Mouse (Mus musculus): Measurements from ENCODE around the gene Bcl2l1. TPM values are rescaled to one million over a fixed set of nuclear protein-coding genes. Genes with fewer than 3 reads are reported as not detected.

Gene Bcl2l1
- total and polyA plus RNA-seq, 3 experiments, result 21.3 to 80.3 (median 34.5) TPM

DNA sequence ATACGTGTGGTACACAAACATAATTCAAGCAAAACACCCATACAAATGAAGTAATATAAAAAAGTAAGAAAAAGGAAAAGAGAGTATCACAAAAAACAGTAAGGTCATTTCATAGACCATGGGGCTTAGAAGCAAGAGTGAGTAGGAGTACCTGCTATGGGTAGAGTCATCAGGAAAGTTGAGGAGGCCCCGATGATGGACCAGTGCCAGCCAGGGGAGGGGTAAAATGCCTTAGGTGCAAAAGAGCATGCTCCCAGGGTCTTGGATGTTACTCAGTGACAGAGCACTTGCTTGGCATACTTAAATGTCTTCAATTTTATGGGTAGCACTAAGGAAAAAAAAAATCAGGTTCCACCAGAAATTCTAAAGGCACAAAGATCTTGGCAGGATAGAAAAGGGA is 44.4 kb downstream of the Bcl2l1 start:
- H3K27ac ChIP-seq (ENCODE audit: insufficient read depth, low read depth), result no peak overlapping the region
- H3K4me1 ChIP-seq (ENCODE audit: control insufficient read depth in 1 of 2, insufficient read depth in 2 of 2), result peaks cover 57 to 68% of the 10 kb centered on the region in 2 experiments
- H3K4me3 ChIP-seq (replicated peaks in 1 of 3; ENCODE audit: low read depth in 2 of 3, low read length in 2 of 3, poor library complexity in 1 of 3), result no peak overlapping the region
- in situ Hi-C loops (cut with MboI; ENCODE audit: low pct_ligation_motif_present, low pct_unique_long_range_greater_than_20kb, low sequenced_read_pairs), result no loop called here
- DNase-seq (ENCODE audit: extremely low read depth), result no peak
- peaks cover 91% of the 10 kb centered on the region for H3K79me2 ChIP-seq (replicated peaks; ENCODE audit: control insufficient read depth, extremely low read depth, insufficient read depth, poor library complexity, severe bottlenecking)
- H3K9me3 ChIP-seq (replicated peaks; ENCODE audit: low read length), result peaks cover 4% of the 10 kb centered on the region
- dilution Hi-C loops (cut with MboI; ENCODE audit: extremely low pct_ligation_motif_present, extremely low pct_unique_long_range_greater_than_20kb, low sequenced_read_pairs), result no loop called here
- H3K4me2 ChIP-seq (ENCODE audit: insufficient read depth, low read depth, poor library complexity, severe bottlenecking), result no peak overlapping the region
- TF ChIP-seq EP300 (IDR thresholded peaks at IDR 0.05; ENCODE audit: low read length), result no peak
- TF ChIP-seq JUN (IDR thresholded peaks at IDR 0.05; ENCODE audit: insufficient read depth, low read depth, low read length), result no peak
- TF ChIP-seq JUND (conservative IDR thresholded peaks at IDR 0.05; ENCODE audit: low read depth, low read length), result no peak
- peaks cover 49 to 67% of the 10 kb centered on the region in 2 experiments for H3K36me3 ChIP-seq (replicated peaks in 1 of 2; ENCODE audit: control insufficient read depth in 1 of 2, insufficient read depth in 1 of 2, low read length in 1 of 2)
- no peaks in the 10 kb centered on the region for H3K27me3 ChIP-seq (replicated peaks)
- no peak overlapping the region for H3K9ac ChIP-seq (ENCODE audit: insufficient read depth, low read depth)

DNA sequence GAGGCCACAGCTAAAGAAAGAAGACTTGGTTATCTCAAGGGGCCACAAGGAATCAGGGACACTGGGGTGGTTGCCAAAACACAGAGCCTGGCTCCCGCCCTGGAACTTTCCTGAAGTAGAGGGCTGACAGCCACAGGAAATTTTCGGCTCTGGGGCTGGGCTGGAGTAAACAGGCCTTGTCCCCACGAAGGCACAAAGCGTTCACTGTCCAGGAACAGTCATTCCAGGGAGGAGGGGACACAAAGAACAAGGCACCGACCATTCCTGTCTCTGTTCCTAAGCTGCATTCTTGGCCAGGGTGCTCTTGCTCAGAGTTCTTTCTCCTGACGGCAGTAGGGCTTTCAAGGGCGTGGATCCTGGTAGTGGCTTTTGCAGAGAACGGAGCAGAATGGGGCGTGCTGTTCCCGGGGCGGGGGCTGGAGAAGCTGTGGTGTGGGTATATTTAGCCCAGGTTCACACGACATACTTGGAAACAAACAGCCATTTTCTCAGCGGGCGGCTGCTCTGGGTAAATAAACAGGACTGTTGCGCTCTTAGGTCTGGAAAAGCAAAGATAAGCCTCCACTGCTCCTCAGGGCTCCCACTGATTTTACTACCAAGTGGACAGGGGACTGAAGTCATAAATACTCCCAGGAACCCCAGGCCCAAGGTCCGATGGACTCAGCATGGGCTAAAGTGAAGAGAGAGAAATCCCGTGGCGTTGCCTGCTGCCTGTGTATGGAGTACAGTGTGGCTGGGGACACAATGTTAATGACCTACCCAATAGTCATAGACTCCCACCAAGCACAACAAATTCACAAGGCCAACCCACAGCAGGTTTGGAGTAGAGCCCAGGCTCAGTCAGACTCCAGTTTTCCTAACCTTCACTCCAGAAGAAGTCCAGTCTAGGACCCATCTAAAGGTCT is 45.8 kb downstream of the Bcl2l1 start:
- Histone ChIP-seq H3K79me2 (replicated peaks; ENCODE audit: control insufficient read depth, extremely low read depth, insufficient read depth, poor library complexity, severe bottlenecking) (peaks cover 77% of the 10 kb centered on the region), H3K36me3 (replicated peaks in 1 of 2; ENCODE audit: control insufficient read depth in 1 of 2, insufficient read depth in 1 of 2, low read length in 1 of 2) (peaks cover 53 to 67% of the 10 kb centered on the region in 2 experiments), H3K9me3 (replicated peaks; ENCODE audit: low read length) (peaks cover 4% of the 10 kb centered on the region), H3K27ac (ENCODE audit: insufficient read depth, low read depth) (no peak overlapping the region), H3K4me3 (replicated peaks in 1 of 3; ENCODE audit: low read depth in 2 of 3, low read length in 2 of 3, poor library complexity in 1 of 3) (no peak overlapping the region), H3K4me2 (ENCODE audit: insufficient read depth, low read depth, poor library complexity, severe bottlenecking) (no peak overlapping the region), H3K27me3 (replicated peaks) (no peaks in the 10 kb centered on the region), H3K4me1 (ENCODE audit: control insufficient read depth in 1 of 2, insufficient read depth in 2 of 2) (peaks cover 59 to 68% of the 10 kb centered on the region in 2 experiments), H3K9ac (ENCODE audit: insufficient read depth, low read depth) (no peak overlapping the region)
- in situ Hi-C loops (cut with MboI; ENCODE audit: low pct_ligation_motif_present, low pct_unique_long_range_greater_than_20kb, low sequenced_read_pairs) (no loop called here), dilution Hi-C loops (cut with MboI; ENCODE audit: extremely low pct_ligation_motif_present, extremely low pct_unique_long_range_greater_than_20kb, low sequenced_read_pairs) (no loop called here)
- DNase-seq (ENCODE audit: extremely low read depth), result no peak
- no peak for TF ChIP-seq ZMIZ1 (IDR thresholded peaks at IDR 0.05; ENCODE audit: low read depth, low read length)

DNA sequence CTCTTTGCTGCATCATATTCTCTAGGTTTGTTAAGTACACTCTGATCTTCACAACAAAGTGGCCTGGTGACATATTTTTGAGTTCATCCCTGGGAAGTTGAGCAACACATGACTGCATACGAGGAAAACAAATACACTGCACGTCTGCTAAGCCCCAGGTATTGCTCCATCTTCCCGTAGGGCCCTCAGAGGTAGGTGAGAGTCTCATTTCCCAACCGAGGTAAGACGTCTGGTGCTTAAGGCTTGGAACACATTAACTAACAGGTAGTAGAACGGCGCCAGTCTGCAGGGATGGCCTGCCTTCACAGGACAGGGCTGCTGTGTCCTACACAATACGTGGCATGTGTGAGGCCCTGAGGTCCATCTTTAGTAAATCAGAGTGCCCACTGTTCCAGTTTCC is 46.9 kb downstream of the Bcl2l1 start:
- DNase-seq (ENCODE audit: extremely low read depth), result no peak
- H3K4me1 ChIP-seq (ENCODE audit: control insufficient read depth in 1 of 2, insufficient read depth in 2 of 2), result peaks cover 59 to 68% of the 10 kb centered on the region in 2 experiments
- H3K27ac ChIP-seq (ENCODE audit: insufficient read depth, low read depth), result no peak overlapping the region
- dilution Hi-C loops (cut with MboI; ENCODE audit: extremely low pct_ligation_motif_present, extremely low pct_unique_long_range_greater_than_20kb, low sequenced_read_pairs) (no loop called here), in situ Hi-C loops (cut with MboI; ENCODE audit: low pct_ligation_motif_present, low pct_unique_long_range_greater_than_20kb, low sequenced_read_pairs) (loop anchor here (5.0 kb wide), 1 partner anchor 33 kb away; no protein-coding TSS in a partner anchor)
- H3K9ac ChIP-seq (ENCODE audit: insufficient read depth, low read depth), result no peak overlapping the region
- H3K4me3 ChIP-seq (replicated peaks in 1 of 3; ENCODE audit: low read depth in 2 of 3, low read length in 2 of 3, poor library complexity in 1 of 3), result no peak overlapping the region
- no peak overlapping the region for H3K4me2 ChIP-seq (ENCODE audit: insufficient read depth, low read depth, poor library complexity, severe bottlenecking)
- H3K27me3 ChIP-seq (replicated peaks), result no peaks in the 10 kb centered on the region
- TF ChIP-seq E2F4 (IDR thresholded peaks at IDR 0.05; ENCODE audit: insufficient replicate concordance, low read depth, low read length), result no peak
- TF ChIP-seq TCF12 (IDR thresholded peaks at IDR 0.05; ENCODE audit: low read depth, low read length), result no peak
- H3K36me3 ChIP-seq (replicated peaks in 1 of 2; ENCODE audit: control insufficient read depth in 1 of 2, insufficient read depth in 1 of 2, low read length in 1 of 2), result peaks cover 51 to 69% of the 10 kb centered on the region in 2 experiments
- H3K9me3 ChIP-seq (replicated peaks; ENCODE audit: low read length), result peaks cover 4% of the 10 kb centered on the region
- H3K79me2 ChIP-seq (replicated peaks; ENCODE audit: control insufficient read depth, extremely low read depth, insufficient read depth, poor library complexity, severe bottlenecking), result peaks cover 66% of the 10 kb centered on the region

Data from CH12.LX (cell line).